Mouse (Mus musculus) skeletal muscle tissue, adult 2 months (tissue): ENCODE data around the gene Snrpd3.
A peak's percentile ranks its signal among the peaks of the same experiment; 100 is the strongest.
"Not testable (repeated sequence)": the region's sequence is repeated elsewhere in the genome, so short reads cannot be mapped to it uniquely, and the experiment has no call there.

Source experiments
- DNase-seq: peaks from one replicate; pipeline ENCODE4 v3.0.0-alpha.2; 2012; ENCODE audit warnings: low read depth, low spot score

Snrpd3 gene

DNA sequence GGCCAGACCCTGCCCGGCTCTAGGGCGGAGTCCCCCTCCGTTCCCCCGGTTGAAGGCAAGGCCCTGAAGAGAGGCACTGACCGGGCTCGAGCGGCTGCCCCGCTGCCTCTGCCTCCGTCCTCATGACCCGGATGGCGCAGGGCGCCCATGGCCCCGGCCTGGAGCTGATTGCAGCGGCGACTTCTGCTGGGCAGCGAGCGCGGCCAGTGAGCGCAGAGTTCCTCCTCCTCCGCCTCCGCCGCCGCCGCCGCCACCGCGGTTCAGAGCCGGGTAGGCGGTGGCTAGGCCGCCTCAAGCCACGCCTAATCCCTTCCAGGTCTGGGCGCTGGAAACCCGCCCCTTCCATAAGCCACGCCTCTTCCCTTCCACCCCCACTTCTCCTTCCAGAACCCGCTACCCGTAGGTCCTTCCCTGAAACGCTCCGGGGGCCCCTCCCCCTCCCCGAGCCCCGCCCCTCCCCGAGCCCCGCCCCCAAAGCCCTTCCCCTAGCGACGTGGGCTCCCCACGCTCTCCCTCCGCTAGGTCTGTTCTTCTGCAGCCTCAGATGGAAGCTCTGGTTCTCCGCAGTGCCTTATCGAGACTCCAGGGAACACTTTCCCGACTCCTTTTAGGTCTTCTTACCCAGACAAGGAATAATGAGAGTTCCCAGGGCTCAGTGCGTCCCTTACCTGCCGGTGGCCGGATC, at the start of gene Snrpd3:
TSS of gene Snrpd3 (plus strand) at position 479 of the 685 bp plus-strand sequence.
- peak; percentile 98 for DNase-seq

DNA sequence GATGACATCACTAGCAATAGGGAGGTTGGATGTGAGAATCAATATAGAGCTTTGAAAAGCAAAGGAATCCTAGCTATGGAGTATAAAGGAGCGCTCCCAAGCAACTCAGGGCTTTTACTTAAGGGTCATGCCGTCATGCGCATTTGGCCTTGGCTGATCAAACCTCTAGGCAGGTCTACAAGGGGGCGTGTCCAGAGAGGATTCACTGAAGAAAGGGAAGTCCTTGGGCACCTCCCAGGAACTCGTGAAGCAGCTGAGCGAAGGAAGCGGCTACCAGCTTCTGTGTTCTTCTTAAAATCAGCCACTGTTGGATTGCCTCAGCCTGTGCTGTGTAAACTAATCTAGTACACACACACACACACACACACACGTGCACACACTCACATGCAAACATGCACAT, 43.9 kb upstream of the Snrpd3 start:
- no peak for DNase-seq

DNA sequence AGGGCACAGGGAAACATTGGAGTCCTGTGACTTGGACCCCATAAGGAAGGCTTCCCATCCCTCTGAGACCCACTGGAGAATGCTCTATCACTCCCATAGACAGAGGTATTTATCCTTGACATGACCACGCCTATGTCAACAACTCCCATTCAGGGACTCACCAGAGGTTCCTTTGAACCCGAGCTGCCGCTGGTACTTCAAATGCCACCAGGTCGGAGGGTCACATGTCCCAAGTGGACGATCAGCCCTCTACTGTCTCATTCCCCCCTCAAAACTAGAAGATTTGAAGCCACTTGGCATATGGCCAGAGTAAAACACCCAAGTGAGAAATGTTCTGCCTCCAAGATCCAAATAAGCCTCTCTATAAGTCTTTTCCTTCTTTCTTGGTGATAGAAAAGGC, 42.8 kb upstream of the Snrpd3 start:
- DNase-seq, result no peak

DNA sequence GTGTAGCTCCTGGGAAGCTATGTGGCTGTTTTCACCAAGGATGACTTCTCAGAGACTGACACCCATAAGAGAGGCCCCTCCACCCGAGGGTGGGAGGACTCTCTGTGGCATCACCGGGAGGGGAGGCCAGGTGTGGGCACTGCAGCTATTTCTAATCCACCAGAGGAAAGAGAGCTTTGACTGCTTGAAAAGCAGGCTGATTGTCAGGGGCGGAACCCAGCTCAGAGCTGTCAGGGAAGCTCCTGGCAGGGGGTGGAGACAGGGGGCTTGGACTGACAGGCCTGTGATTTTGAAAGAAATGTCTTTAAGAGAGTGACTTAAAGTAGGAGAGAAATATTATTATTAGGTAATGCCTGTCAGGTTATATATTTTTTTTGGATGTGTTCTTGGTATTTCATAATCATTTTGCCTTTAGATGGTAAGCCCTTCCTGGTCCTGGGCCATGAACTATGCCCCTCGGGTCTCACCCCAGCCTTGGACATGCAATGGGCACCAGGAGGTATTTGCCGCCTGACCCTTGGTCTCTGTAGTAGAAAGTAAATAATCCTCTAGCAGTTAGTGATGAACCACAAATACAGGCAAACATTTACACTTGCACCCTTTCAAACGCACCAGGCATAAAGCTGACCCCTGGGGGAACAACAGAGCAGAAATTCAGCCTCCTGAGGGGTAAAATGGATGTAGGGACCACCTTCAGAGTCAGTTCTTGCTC, 42.1 kb upstream of the Snrpd3 start:
- DNase-seq, result not testable (repeated sequence)

DNA sequence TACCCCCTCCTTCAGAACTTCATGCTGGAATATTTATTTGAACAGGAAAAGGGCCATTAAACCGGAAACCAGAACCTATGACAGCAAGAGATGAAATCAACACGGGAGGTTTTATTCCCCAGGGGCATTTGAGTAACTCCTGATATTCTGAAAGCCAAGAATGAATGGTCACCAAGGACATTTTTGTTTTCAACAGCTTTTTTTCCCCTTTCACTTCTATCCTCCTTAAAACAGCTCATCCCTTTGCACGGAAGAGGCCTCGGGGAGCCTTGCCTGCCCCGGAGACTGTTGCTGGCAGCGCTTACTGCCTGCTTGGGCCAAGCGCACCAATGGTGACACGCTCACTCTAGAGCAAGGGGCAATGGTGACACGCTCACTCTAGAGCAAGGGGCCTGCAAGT, 40.3 kb upstream of the Snrpd3 start:
- peak; percentile 42 for DNase-seq

DNA sequence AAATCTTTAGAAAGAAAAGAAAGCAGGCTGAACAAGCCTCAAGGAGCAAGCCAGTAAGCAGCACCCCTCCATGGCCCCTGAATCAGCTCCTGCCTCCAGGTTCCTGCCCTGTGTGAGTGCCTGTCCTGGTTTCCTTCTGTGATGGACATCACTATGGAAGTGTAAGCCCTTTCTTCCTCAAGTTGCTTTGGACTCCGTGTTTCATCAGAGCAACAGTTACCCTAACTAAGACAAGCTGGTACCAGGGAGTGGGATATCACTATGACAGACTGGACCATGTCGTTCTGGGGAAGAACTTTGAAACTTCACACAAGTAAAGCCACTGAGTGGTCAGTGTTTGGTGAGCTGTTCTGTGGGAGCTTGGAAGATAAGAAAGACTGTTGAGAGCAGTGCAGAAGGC, 37.4 kb upstream of the Snrpd3 start:
- no peak for DNase-seq

DNA sequence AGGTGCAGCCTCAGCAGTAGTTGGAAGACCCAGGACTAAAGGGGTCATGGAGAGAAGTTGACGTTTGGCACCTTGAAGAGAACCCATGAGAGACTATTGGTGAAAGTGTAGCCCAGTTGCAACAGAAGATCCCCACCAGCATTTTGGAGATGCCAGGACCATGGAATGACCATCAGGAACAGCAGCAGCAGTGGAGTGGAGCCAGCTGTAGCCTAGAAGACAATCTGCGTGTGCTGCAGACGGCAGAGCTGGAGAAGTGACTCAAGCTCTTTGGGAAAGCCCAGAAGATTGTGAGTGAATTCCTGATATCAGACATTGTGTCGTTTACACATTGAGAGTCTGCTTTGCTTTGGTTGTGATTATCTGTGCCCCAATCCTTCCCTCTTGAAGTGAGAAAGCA, 35.6 kb upstream of the Snrpd3 start:
- DNase-seq, result no peak

DNA sequence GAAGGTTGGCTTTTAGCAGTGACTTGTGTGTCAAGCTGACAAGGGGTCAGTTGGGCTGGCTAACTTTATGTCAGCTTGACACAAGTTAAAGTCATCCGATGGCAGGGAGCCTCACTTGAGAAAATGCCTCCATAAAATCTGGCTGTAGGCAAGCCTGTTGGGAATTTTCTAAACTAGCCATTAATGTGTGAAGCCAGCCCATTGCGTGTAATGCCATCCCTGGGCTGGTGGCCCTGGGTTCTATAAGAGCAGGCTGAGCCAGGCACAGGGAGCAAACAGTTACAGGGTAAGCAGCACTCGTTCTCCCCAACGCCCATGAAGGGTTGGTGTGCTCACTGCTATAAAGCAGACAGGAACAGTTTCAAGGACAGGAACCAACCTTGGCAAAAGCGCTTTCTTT, 35.1 kb upstream of the Snrpd3 start:
- no peak for DNase-seq

DNA sequence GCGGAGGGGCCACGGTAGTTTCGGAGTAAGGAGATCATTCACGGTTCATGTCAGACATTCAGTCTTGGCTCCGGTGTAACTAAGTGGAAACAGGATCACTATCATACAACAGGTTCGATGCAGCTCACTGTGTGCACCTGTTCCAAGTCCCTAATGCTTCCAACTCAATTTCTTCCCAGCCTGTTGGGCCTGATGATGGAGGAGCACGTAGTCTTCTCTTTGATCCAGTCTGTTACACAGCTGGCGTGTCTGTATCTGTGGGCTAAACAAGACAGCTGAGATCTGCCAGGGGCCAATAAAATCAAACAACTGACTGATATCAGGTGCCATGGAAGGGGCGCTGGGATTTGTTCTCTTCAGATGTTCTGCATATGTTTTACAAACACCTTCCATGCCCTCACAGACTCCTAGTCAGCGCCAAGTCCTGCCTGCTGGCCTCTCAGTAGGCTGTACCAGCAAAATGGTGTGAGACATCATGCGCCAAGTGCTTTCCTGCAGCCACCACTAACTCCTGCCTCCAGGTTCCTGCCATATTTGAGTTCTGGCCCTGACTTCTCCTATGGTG, 34.4 kb upstream of the Snrpd3 start:
- no peak for DNase-seq

DNA sequence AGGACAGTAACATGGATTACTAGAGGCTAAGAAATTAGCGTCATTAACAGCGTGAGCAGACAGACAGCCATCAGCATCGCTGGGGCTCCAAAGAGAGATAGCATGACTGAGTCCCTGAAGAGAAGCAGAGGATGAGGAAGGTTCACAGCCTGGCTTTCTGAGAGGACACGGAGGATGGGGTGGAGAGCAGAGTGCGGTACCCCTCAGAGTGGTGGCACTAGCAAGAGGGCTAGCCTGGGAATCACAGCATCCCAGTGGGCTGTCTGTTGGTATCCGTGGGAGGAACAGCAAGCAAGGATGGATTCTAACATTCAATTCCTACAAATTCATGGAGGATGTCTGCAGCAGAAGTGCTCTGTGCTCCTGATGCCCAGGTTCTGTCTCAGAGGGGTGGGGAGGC, 33.3 kb upstream of the Snrpd3 start:
- no peak for DNase-seq

DNA sequence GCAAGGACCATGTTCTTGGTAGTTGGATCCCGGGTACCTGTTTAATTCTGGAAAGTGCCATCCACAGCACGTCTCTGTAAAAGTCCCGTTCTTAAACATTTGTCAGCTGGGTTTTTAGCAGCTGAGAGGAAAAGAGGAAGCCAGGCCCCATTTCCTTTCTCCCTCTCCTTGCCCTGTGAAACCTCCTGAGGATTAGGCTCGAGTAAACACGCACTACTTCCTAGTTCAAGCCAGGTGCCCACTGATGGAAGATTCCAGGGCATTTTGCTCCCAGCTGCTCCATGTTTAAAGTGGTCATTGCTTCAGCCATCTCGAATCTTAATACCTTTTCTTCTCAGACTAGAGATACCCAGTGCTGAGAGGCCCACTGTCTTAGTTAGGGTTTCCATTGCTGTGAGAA, 32.6 kb upstream of the Snrpd3 start:
- DNase-seq, result no peak

DNA sequence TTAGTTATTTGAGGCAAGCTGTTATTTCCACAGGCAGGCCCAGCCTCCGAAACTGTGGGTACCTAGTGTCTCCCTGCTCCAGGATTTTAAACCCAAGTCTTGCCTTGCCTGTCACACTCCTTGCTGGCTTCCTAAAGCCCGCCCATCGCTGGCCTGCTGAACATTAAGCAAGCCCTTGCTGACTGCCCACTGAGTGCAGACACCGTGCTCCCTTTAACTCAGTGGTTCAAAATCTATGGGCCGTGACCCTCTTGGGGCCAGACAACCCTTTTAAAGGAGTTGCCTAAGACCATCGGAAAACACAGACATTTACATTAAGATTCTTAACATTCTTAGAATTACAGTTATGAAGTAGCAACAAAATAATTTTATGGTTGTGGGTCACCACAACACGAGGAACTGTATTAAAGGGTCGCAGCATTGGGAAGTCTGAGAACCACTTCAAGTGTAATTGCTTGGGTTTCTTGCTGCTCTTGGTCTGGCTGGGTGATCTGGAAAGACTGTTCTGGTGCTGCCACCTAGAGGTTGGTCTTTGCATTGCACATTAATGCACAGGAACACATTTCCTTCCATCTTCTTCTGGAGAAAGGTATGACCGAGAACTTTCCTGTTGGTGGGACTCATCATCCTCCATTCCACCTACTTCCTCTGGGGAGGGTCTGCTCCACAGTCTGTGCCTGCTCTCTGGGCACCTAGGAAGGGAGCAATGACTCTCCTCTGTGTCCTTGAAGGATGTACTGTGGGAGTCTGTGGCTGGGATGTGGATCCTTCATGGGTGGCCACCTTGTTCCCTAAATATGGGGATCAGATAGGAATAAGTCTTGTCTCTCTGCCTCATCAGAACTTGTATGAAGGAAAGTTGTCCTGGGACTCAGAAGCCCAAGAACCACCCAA, 31.0 kb upstream of the Snrpd3 start:
- peak; percentile 65 for DNase-seq

DNA sequence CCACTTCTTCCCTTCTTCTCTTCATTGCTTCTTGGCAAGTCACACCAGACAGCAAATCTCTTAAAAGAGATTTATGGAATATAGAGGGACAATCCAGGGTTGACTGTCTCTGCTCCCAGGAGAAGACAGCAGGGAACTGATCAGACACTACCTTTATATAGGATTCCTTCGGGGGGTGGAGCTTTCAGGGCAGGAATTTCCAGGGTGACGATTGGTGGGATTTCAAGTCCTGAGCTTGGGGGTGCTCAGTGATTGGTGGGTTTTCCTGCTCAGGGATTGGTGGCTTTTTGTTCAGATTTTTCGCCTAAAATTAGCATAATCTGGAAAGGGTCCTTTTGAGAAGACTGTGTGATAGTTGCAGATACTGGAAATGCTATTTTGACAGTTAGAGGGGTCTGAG, 30.2 kb upstream of the Snrpd3 start:
- no peak for DNase-seq

DNA sequence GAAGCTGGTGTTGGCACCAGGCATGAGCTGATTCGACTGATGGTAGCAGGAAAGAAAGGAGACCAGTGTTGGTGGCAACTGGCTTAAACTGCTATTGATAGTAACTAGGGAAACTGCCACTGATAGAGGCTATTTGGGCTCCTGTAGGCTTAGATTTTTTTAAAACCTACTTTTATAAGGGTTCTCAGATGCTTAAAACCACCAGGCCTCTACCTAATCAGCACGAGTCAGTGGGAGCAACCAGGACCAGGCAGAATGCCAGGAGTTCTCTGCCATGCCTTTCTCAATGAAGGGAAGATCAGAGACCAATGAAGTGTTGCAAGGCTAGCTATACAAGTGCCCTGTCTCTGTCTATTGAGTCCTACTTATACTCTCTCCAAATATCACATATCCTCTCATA, 27.8 kb upstream of the Snrpd3 start:
- DNase-seq, result no peak

DNA sequence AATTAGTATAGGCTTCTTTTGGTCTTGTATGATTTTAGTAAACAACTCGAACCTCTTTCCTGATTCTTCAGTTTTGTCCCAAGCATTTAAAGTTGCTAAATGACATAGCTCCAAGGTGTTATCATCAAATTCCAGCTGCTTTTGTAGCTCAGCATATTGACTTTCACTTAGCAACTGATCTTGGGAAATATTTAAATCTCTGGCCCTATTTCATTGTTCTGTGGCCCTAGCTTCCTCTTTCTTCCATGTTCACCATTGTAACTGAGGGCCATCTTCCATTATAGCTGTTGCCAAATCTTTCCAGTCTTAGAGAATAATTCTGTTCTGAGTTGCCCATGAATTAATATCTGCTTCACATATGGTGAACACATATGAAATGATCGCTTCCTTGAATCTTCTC, 26.6 kb upstream of the Snrpd3 start:
- DNase-seq, result no peak

DNA sequence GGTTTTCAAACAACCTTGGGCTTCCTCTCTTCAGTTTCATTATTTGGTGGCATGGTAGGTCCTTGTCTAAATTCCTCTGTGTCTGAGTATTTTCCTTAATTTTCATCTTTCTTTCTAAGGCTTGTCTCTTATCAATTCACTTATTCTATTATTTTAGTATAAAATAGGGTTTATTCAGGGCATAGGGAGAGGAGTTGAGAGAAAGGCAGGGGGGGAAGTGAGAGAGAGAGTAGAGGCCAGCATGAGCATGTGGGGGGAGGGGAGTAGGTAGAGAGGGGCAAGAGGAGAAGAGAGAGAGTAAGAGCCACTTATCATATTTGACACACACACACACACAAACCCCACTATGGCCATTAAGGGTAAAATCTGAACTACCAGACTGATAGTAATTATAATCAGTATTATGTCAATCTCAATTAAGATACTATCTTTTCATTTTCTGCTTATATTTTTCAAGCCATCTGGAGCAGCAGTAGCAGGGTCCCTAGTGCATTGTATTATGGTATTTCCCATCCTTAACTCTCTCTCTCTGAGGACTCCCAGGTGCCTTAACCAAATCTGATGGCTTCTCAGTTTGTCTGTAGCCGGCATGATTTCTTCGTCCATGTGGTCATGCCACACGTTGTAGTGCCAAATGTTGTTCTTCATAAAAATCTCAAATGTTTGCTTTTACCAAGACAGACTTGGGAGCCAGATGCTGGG, 26.0 kb upstream of the Snrpd3 start:
- no peak for DNase-seq

DNA sequence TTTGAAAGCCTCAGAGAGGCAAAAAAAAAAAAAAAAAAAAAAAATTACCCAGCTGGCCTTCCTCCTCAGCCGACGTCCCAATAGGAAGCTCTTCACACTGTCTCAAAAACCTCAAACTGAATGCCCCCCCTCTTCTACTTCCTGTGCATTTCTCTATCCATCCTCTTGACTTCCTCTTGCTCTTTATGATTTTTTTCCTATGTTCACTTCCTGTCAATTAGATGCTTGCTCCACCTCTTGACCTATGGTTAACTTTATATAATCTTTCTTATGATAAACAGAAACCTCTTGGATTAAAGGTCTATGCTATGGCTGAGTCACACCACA, 25.5 kb upstream of the Snrpd3 start:
- DNase-seq, result no peak

DNA sequence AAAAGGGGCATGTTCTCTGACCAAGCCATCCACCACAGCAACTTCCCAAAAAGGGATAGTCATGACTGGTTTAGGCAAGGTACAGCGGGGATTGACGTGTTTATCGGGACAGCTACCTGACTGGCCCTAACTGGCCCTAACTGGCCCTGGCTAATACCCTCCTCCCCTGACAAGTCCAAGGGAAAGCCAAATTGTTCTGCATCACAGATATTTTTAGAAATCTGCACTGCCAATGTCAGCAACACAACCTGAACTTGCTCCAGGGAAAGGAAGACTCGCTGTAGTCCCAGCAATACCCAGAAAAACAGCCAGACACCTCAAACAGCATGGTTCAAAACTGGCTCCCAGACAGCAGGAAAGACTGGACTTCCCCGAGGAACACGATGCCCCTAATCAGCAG, 22.0 kb upstream of the Snrpd3 start:
- DNase-seq, result peak; percentile 89

DNA sequence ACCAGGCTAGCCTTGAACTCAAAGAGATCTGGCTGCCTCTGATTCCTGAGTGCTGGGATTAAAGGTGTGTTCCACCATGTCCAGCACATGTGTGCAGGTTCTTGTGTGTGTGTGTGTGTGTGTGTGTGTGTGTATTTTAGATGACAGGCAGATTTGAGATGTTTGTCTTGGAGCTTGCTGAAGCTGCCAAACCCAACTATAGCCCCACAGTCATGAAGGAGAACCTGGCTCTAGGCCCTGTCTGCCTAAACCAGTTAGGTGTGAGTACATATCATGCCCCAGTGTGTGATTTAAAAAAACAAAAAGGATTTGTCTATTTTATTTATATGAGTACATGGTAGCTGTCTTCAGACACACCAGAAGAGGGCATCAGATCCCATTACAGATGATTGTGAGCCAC, 21.4 kb upstream of the Snrpd3 start:
- DNase-seq, result no peak

DNA sequence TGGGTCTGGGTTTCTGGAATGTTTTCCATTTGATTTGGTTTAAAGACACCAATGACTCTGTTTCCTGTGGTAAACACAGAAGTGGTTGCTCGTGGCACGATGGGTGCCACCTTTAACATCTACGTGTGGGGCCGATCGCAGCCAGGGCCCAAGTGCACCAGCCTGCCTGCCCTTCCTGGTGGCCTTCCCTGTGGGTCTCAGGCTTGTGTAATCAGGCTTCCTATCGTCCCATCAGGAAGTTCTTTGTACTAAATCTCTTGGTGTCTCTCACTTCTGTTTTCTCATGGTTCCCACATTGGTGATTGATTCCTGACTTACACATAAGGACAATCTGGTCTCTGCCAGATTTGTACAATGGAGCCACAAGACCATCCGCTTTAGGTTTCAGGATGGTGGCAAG, 18.1 kb upstream of the Snrpd3 start:
- DNase-seq, result not testable (repeated sequence)

DNA sequence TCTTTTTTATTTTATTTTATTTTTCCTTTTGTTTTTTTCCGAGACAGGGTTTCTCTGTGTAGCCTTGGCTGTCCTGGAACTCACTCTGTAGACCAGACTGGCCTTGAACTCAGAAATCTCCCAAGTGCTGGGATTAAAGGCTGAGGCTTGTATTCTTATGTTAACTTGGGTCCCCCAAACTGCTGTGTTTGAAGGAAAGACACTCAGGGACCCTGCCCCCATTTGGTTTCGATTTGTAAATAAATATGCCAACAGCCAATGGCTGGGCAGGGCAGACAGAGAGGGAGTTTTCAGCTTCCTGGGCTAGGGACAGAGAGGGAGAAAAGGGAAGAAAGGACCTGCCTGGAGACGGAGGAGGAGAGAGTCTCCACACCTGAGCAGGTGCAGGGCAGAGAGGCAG, 17.6 kb upstream of the Snrpd3 start:
- no peak for DNase-seq

DNA sequence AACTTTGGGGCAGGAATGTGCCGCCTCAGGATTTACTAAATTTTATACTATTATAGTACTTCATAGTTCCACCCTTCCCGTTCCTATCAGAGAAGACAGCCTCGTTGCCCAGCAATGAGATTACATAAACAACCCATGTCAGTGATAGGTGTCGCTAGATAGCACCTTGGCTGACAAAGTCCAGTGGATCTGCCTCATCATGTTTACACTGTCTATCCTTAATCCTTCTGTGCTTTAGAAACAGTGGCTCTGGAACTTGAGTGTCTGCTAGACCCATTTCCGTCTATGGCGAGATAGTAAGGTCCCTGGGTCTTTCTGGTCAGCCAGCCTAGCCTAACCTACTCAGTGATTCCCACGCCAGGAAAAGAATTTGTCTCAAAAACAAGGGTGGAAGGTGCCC, 17.0 kb upstream of the Snrpd3 start:
- DNase-seq, result no peak
